Mouse (Mus musculus) fat pad, adult 2 months (tissue): ENCODE measurements around the gene Rcc1l.

Experiments
- DNase-seq: peaks from one replicate; pipeline ENCODE4 v3.0.0-alpha.2; 2011; ENCODE audit warnings: low read depth, low spot score; ENCODE audit errors: extremely low read depth

Gene Rcc1l

GRCm38 (mm10) chr5:134176169-134176881 lies at the start of gene Rcc1l:
Rcc1l (minus strand) TSS chr5:134176774.
- no peak for DNase-seq

- no peak for DNase-seq
Measured at GRCm38 (mm10) chr5:134225110-134225901, 48.7 kb upstream of the Rcc1l start.

GRCm38 (mm10) chr5:134221708-134222150 lies 45.2 kb upstream of the Rcc1l start:
- DNase-seq, result no peak

GRCm38 (mm10) chr5:134221278-134221677 lies 44.7 kb upstream of the Rcc1l start:
- DNase-seq, result no peak

- no peak for DNase-seq
Measured at GRCm38 (mm10) chr5:134217900-134218299, 41.3 kb upstream of the Rcc1l start.

GRCm38 (mm10) chr5:134214021-134214806 lies 37.6 kb upstream of the Rcc1l start:
- DNase-seq, result no peak

- no peak for DNase-seq
Measured at GRCm38 (mm10) chr5:134209931-134210554, 33.5 kb upstream of the Rcc1l start.

GRCm38 (mm10) chr5:134206721-134207120 lies 30.1 kb upstream of the Rcc1l start:
- no peak for DNase-seq

- DNase-seq, result no peak
Measured at GRCm38 (mm10) chr5:134193664-134194063, 17.1 kb upstream of the Rcc1l start.

- DNase-seq, result no peak
Measured at GRCm38 (mm10) chr5:134188571-134188970, 12.0 kb upstream of the Rcc1l start.

- no peak for DNase-seq
Measured at GRCm38 (mm10) chr5:134186961-134187731, 10.6 kb upstream of the Rcc1l start.

- DNase-seq, result no peak
Measured at GRCm38 (mm10) chr5:134186059-134186458, 9.5 kb upstream of the Rcc1l start.

GRCm38 (mm10) chr5:134183880-134184808 lies 7.6 kb upstream of the Rcc1l start, which contains the start of gene Gtf2ird2:
Gtf2ird2 (plus strand) TSS chr5:134184019.
- peak; percentile 70 for DNase-seq

GRCm38 (mm10) chr5:134183162-134183561 lies 6.6 kb upstream of the Rcc1l start:
- DNase-seq, result no peak

- no peak for DNase-seq
Measured at GRCm38 (mm10) chr5:134182735-134183134, 6.2 kb upstream of the Rcc1l start.

- DNase-seq, result no peak
Measured at GRCm38 (mm10) chr5:134182172-134182571, 5.6 kb upstream of the Rcc1l start.

GRCm38 (mm10) chr5:134179871-134180270 lies 3.3 kb upstream of the Rcc1l start:
- DNase-seq, result no peak

GRCm38 (mm10) chr5:134178536-134178935 lies 2.0 kb upstream of the Rcc1l start:
- DNase-seq, result no peak

- DNase-seq, result no peak
Measured at GRCm38 (mm10) chr5:134175696-134176095, 878 bp downstream of the Rcc1l start.
